Comparison of ENCODE assay signal across 29 mouse cellular contexts in the genomic region with DNA sequence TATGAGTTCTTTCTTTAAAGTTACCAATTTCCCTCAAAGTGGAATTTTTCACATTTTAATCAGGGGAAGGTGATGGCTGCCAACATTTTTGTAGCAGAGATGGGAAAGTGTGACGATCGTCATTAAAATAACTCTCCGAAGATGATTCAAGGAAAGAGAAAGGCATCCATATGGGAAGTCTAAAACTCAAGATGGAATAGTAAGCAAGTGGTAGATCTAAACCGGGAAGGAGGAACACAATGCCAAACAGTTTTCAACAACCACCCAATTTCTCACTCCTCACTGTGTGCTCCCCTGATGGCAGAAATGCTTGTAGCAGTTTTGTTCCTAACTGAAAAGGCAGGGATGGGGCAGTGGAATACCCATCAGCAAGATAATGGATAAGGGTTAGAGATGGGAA.
A peak's percentile ranks its signal among the peaks of the same experiment; 100 is the strongest.
DNase-seq lines count a peak whose midpoint lies in the region; ATAC-seq lines count a peak whose summit lies in the region.
"Had no signal": no experiment of that assay in that cellular context is flagged by ENCODE, and none has a peak within 500 bp of the region (broad histone marks: within the 10 kb centered on the region; RNA-seq: fewer than 3 reads in every experiment).

No protein-coding gene starts in this region.

- H3K27ac ChIP-seq in kidney, embryonic 16.5 days (ENCODE audit: low read length), result no peak overlapping the region
- H3K27ac ChIP-seq: embryonic facial prominence, embryonic 13.5 days; forebrain, embryonic 10.5 days; forebrain, embryonic 15.5 days; gastrocnemius, adult 2 months; hindbrain, embryonic 14.5 days; liver, embryonic 14.5 days; macrophage; midbrain, embryonic 13.5 days had no signal

- H3K4me1 ChIP-seq in kidney, embryonic 16.5 days (ENCODE audit: insufficient read depth, low read length), result no peaks in the 10 kb centered on the region
- H3K4me1 ChIP-seq: embryonic facial prominence, embryonic 13.5 days; forebrain, embryonic 10.5 days; forebrain, embryonic 15.5 days; midbrain, embryonic 13.5 days had no signal

- no peak overlapping the region for H3K9ac ChIP-seq in kidney, embryonic 16.5 days (replicated peaks; ENCODE audit: low read length)
- H3K9ac ChIP-seq: embryonic facial prominence, embryonic 13.5 days; forebrain, embryonic 15.5 days; hindbrain, embryonic 14.5 days; liver, embryonic 14.5 days; midbrain, embryonic 13.5 days had no signal

- H3K36me3 ChIP-seq in kidney, embryonic 16.5 days (ENCODE audit: insufficient read depth, low read length), result no peaks in the 10 kb centered on the region
- H3K36me3 ChIP-seq: embryonic facial prominence, embryonic 13.5 days; forebrain, embryonic 10.5 days; forebrain, embryonic 15.5 days; G1E; midbrain, embryonic 13.5 days had no signal

- peak; percentile 97 for ATAC-seq in frontal cortex, adult (ENCODE audit: low TSS enrichment)
- no peak for ATAC-seq in kidney, embryonic 16.5 days (ENCODE audit: low FRiP score, low TSS enrichment)
- ATAC-seq: forebrain, embryonic 15.5 days; intestine, postnatal 0 days; midbrain, embryonic 13.5 days had no signal

- no peaks in the 10 kb centered on the region for H3K9me3 ChIP-seq in kidney, embryonic 16.5 days (ENCODE audit: low read length)
- H3K9me3 ChIP-seq: embryonic facial prominence, embryonic 13.5 days; forebrain, embryonic 10.5 days; forebrain, embryonic 15.5 days; G1E; midbrain, embryonic 13.5 days had no signal

- DNase-seq in frontal cortex, postnatal 25 days (ENCODE audit: low spot score in 2 of 2), result no peak
- peak; percentile 33 for DNase-seq in left cerebral cortex, adult 11 months (ENCODE audit: low spot score)
- no peak for DNase-seq in left cerebral cortex, adult 18-20 months (ENCODE audit: low spot score in 2 of 2)
- DNase-seq in ZHBTc4 (ENCODE audit: low read depth, low spot score), result peak; percentile 4
- peak; percentile 81 for DNase-seq in telencephalon, adult 2 months (ENCODE audit: low read depth, low spot score)
- DNase-seq: adrenal gland, postnatal 14 days; cerebellum, adult 18-20 months; cerebellum, postnatal 10 days; gastrocnemius, adult 2 months; gastrocnemius, postnatal 36 days; heart, adult 18-20 months; heart, postnatal 36 days; kidney, adult 9 months; kidney, postnatal 14 days; liver; lung, adult 2 months; lung, postnatal 10 days had no signal

- no peaks in the 10 kb centered on the region for H3K27me3 ChIP-seq in kidney, embryonic 16.5 days (ENCODE audit: insufficient read depth, low read length)
- H3K27me3 ChIP-seq: embryonic facial prominence, embryonic 13.5 days; forebrain, embryonic 15.5 days; midbrain, embryonic 13.5 days had no signal

- H3K4me3 ChIP-seq in kidney, embryonic 16.5 days (ENCODE audit: low read length), result no peak overlapping the region
- H3K4me3 ChIP-seq: embryonic facial prominence, embryonic 13.5 days; forebrain, embryonic 10.5 days; forebrain, embryonic 15.5 days; gastrocnemius, adult 2 months; midbrain, embryonic 13.5 days had no signal

- WGBS in kidney, embryonic 16.5 days, result 92% methylated on average over 4 of the region's 4 CpGs

- H3K4me2 ChIP-seq in kidney, embryonic 16.5 days (replicated peaks; ENCODE audit: low read depth, low read length), result no peak overlapping the region
- H3K4me2 ChIP-seq: embryonic facial prominence, embryonic 13.5 days; forebrain, embryonic 15.5 days; heart, embryonic 11.5 days; hindbrain, embryonic 14.5 days; midbrain, embryonic 13.5 days had no signal

Comparison
In these comparisons a context has a peak if more than half of its experiments do, and no peak if none do; other contexts are left out.
1. DNase-seq: peak in left cerebral cortex, adult 11 months (single experiment), ZHBTc4 (single experiment) and telencephalon, adult 2 months (single experiment); none in frontal cortex, postnatal 25 days (0 of 2) and left cerebral cortex, adult 18-20 months (0 of 2).